Mouse (Mus musculus): ENCODE data around the gene Irak2.
"Not testable (repeated sequence)": the region's sequence is repeated elsewhere in the genome, so short reads cannot be mapped to it uniquely, and the experiment has no call there.

Gene Irak2

GRCm38 (mm10) chr6:113695766-113696355 is 57.6 kb downstream of the Irak2 start:
- DNase-seq (ENCODE audit: low read depth, low spot score) = peak; percentile 51

- DNase-seq (ENCODE audit: low read depth, low spot score) = peak; percentile 99
Observed at GRCm38 (mm10) chr6:113696582-113697221, 58.4 kb downstream of the Irak2 start, which contains the start of gene Tatdn2. Gene Tatdn2, plus strand, starts transcription at chr6:113697050.

- DNase-seq (ENCODE audit: low read depth, low spot score) = peak; percentile 52
Observed at GRCm38 (mm10) chr6:113697222-113698205, 59.2 kb downstream of the Irak2 start.

GRCm38 (mm10) chr6:113712718-113713117 is 74.5 kb downstream of the Irak2 start:
- no peak for DNase-seq (ENCODE audit: low read depth, low spot score)

- DNase-seq (ENCODE audit: low read depth, low spot score) = not testable (repeated sequence)
Observed at GRCm38 (mm10) chr6:113713389-113713788, 75.1 kb downstream of the Irak2 start.

- no peak for DNase-seq (ENCODE audit: low read depth, low spot score)
Observed at GRCm38 (mm10) chr6:113714276-113714675, 76.0 kb downstream of the Irak2 start.

GRCm38 (mm10) chr6:113714797-113715196 is 76.5 kb downstream of the Irak2 start:
- no peak for DNase-seq (ENCODE audit: low read depth, low spot score)

GRCm38 (mm10) chr6:113717541-113717940 is 79.3 kb downstream of the Irak2 start:
- DNase-seq (ENCODE audit: low read depth, low spot score) = no peak

GRCm38 (mm10) chr6:113719878-113720277 is 81.6 kb downstream of the Irak2 start, which contains the start of gene Ghrl:
Gene Ghrl, minus strand, starts transcription at chr6:113719880.
- DNase-seq (ENCODE audit: low read depth, low spot score) = no peak

- DNase-seq (ENCODE audit: low read depth, low spot score) = no peak
Observed at GRCm38 (mm10) chr6:113721061-113721460, 82.8 kb downstream of the Irak2 start.

GRCm38 (mm10) chr6:113728181-113728580 is 89.9 kb downstream of the Irak2 start:
- no peak for DNase-seq (ENCODE audit: low read depth, low spot score)

- no peak for DNase-seq (ENCODE audit: low read depth, low spot score)
Observed at GRCm38 (mm10) chr6:113731296-113731695, 93.0 kb downstream of the Irak2 start.

GRCm38 (mm10) chr6:113737318-113738046 is 99.2 kb downstream of the Irak2 start:
- DNase-seq (ENCODE audit: low read depth, low spot score) = no peak

- DNase-seq (ENCODE audit: low read depth, low spot score) = peak; percentile 94
Observed at GRCm38 (mm10) chr6:113740236-113741217, 102.3 kb downstream of the Irak2 start, which contains the start of gene Sec13. Gene Sec13, minus strand, starts transcription at chr6:113740743.

GRCm38 (mm10) chr6:113741425-113741824 is 103.2 kb downstream of the Irak2 start:
- no peak for DNase-seq (ENCODE audit: low read depth, low spot score)

- no peak for DNase-seq (ENCODE audit: low read depth, low spot score)
Observed at GRCm38 (mm10) chr6:113742321-113742720, 104.1 kb downstream of the Irak2 start.

- DNase-seq (ENCODE audit: low read depth, low spot score) = no peak
Observed at GRCm38 (mm10) chr6:113743111-113743510, 104.8 kb downstream of the Irak2 start.
